Mouse (Mus musculus) layer of hippocampus, adult 8-10 months (tissue): Measurements from ENCODE around the gene Fkbp10. TPM values are rescaled to one million over a fixed set of nuclear protein-coding genes. Genes with fewer than 3 reads are reported as not detected.

Source experiments
- DNase-seq, 2 experiments: peaks; one replicate each; pipeline ENCODE4 v3.0.0; 2022; ENCODE audit warnings: low spot score in 2 of 2
- total RNA-seq, 4 experiments: library from RNA; stranded (reverse); gene quantifications; 2 replicates each; pipeline ENCODE4 v1.2.4; 2022

Gene Fkbp10
- total RNA-seq, 4 experiments from 2014 or later: 5.3 to 9.2 (median 7.1) TPM

DNA sequence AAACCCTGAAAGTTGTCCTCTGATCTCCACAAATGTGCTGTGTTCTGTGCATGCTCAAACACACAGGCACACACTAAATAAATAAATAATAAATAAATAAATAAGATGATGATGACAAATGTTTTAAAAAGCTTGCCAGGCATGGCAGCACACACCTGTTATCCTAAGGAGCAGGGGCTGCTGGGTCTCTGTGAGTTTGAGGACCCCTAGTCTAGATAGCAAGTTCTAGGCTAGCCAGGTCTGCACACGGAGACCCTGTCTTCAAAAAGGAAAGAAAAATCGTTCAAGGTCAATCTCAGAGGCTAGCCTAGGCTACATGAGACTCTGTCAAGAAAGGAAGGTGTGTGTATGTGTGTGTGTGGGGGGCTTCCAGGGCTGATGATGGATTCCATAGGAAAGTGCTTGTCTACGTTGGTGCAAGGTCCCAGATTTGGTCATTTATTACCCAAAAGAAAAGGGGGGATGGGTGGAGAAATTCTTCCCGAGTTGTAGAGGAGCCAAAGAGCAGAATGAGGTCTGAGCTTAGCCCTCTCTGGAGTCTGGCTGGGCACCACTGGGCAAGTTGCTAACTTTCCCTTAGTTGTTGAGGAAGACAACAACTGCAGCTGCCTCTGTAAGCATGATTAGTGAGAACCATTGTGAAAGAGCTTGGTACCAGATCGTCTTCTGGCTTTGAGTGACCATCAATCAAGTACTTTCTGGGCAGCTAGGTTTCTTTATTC, 21.0 kb upstream of the Fkbp10 start:
- no peak for DNase-seq

DNA sequence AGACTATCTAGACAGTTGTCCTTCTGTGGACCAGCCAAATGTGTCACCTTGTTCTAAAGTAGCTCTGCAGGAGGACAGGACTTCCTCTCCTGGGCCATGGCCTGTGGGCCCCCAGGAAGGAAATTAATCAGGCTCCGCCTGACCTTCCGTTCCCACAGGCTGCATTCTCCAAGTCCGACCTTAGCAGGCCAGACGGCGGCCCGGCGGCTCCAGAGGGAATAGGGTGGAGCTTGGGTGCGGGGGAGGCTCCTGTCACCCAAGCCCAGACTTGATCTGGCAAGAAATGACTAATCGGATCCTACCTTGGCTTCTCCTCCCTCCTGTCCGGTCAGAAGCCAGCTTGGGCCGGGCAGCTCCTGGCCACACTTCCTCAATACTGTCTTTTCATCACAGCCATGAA, 20.3 kb upstream of the Fkbp10 start:
- no peak for DNase-seq

DNA sequence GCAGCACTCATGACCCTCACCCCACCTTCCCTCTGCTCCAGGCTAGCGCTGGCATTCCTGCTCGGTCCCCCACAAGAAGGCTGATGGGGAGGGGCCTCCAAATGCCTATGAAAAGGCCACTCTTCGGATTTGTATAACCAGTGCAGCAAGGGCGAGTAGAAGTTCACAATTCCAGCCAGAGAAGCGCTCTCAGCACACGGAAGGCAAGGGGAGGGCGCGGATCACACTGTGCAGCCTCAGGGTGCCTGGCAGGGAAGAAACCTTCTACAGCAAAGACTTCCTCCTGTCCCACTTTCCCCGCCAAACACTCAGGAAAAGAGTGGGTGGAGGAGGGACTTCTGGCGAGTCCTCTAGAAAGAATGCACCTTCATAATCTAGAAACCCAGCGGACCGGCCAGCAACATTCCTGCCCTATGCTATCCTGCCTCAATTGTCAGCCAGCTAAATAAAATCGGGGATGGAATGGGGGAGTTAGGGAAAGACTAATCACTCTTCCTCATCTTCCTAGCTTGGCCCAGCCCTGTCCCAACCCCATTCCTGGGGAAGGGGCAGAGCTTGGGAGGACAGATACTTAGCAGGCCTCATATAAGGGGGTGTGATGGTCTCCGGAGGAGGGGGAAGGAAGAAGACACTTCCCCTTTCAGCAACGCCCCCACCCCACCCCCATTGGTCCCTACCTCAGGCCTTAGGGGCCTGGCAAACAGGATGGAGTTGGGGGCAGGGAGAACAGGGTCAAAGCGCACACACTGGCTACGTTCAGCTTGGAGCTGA, 19.5 kb upstream of the Fkbp10 start:
- DNase-seq: no peak

DNA sequence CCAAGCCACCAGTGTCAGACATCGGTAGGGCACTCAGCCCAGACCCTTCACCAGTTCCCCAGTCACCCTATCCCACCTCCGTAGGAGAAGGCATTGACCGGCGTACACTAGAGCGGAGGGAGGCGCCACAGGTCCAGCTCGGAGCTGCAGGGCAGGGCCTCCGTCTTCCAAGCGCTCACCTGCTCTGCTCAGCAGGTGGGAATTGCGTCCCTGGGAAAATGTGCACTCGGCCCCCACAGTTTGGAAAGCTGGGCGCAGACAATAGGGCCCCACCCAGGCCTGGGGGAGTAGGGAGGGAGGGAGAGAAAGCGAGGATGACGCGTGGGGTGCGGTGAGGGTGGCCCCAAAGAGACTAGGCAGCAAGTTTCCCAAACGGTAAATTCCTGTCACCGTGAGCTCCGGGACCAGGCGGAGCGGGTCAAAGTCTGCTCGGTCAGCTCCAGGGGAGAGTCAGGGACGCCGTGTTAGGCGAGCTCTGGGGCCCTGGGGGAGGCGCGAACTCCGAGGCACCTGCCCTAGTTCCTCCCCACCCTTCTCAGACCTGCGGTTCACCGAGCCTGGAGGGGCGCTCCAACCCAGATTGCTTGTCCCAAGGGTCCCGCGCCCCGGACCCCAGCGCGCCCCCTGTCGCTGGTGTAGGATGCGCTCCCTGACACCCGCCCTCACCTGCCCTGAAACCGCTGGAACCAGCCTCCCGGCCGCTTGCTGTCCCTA, 18.5 kb upstream of the Fkbp10 start:
- no peak for DNase-seq

DNA sequence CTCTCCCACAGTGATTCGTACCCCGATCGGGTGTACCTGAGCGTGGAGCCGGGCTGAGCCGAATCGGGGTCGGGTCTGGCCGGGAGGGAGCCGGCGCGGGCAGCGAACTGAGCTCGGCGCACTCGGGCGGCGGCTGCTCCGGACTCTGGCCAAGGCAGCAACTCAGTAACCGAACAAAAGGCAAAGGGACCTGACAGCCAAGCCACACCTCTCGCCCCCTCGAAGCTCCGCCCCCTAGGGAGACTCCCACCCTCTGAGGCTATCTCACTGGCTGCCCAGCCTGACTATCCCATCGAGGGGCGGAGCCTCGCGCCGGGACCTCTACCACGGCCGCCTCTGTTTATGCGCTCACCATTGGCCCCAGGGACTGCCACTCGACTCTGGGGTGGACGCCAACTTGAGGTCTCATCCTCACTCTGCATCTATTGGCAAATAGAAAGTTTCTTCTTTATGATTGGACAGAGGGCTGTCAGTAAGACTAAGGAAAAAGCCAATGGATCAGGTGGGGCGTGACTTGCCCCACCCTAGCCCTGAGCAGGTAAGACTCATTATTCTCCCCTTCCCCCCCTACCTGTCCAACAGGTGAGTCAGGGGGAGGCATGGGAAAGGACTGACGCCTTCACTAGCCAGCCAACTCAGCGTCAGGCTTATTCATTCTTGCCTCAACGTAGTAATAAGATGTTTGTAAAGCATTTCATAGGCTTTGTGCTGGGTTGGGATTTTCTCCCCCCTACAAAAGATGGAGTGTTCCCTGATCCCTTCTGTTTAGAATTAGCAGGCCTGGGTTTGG, 17.7 kb upstream of the Fkbp10 start, which contains the start of gene Jup:
Gene Jup (minus strand): TSS at position 164 of the 790 bp plus-strand sequence.
- DNase-seq: peak; percentile 100

DNA sequence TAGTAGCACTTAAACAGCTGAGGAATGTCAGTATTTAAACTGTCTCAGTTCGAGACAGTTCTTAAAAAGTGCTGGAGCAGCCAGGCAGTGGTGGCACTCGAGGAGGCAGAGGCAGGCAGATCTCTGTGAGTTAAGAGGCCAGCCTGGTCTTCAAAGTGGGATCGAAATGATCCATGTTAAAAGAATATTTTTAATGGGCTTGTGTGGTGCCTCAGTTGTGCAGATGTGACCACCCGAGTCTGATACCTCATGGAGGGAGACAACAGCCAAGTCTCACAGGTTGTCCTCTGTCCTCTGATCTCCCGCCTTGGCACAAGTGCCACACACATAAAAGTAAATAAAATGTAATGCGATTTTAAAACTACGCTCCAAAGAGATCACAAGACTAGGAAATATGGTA, 17.0 kb upstream of the Fkbp10 start:
- no peak for DNase-seq

DNA sequence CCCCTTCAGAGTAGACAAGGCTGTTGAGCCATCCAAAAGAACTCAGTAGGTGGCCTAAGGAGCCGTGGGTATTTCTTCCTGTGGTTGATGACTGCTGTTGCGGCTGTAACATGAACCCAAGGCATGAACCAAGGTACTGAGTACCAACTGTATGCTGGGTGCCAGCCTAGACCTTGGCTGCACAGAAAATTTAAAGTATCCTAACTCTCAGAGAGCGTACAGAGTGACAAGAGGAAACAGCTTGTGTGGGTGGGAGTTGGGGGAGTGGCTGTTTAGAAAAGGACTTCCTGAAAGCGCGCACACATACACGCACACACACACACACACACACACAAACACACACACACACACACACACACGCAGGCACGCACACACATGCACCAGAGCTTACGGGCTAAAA, 16.2 kb upstream of the Fkbp10 start:
- DNase-seq: no peak

DNA sequence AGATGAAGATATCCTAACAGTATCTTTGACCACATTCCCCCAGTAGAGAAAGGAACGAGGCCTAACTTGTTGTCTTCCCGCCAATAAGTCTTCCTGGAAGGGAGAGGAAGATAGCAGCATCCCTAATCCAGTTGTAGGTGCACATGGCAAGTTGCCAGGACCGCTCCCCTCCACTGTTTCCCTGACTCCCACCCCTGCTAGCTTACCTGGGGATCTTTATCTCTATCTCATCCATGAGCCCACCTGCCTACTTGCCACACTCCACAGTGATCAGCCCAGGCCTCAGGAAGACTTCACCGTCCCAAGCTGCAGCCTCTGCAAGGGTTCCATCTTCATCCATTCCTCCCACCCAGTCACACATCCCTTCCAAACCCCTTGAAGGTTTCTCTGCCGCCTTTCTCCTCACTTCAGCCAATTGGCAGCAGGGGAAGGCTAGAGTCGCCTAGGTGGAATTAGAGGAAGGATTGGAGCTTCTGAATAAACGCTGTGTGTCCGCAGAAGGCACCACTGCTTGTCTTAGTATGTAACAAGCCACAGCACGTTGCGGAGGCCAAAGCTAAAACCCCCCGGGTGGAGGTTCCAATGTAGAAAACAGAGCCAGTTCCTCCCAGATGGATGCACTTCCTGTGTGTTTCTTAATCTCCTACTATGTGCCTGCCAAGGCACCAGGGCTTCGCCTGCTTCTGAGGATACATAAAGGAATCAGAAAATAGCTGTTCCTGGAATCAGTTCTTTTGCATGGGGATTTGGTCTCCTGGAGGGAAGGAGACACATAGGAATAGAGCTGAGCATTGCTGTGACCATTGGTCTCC, 15.6 kb upstream of the Fkbp10 start:
- no peak for DNase-seq

DNA sequence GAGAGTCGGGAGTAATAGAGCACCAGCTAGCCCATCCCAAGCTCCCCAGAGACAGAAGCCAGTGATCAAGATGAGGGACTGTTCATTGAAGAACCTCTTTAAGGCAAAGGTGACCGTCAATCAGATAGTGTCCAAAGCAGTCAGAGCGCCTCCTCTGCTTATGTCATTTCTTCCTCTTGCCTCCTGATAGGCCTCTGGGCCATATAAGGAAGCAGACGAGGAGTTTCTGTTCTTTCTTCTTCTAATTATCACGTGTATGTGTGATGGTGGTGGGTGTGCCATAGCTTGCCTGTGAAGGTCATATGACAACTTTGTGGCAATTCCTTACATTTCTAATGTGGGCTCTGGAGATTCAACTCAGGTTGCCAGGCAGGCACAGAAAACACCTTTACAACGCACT, 14.7 kb upstream of the Fkbp10 start:
- DNase-seq: no peak

DNA sequence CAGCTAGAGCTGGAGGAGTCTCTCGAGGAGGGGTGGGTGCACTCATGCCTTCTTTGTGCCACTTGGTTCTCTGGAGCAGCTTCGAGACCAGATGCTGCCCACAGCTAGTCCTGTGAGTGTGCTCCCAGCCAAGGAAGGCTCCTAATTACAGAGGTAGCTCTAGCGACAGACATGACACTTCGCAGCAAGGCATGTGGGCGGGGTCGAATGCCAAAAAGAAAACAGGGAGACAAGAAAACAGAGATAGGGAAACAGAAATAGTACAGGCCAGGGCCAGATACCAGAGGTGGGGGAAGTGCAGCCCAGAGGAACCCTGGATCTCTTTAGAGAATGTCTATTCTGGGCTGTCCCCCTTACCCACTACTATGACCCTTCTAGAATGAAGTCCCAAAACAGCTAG, 13.3 kb upstream of the Fkbp10 start:
- no peak for DNase-seq

DNA sequence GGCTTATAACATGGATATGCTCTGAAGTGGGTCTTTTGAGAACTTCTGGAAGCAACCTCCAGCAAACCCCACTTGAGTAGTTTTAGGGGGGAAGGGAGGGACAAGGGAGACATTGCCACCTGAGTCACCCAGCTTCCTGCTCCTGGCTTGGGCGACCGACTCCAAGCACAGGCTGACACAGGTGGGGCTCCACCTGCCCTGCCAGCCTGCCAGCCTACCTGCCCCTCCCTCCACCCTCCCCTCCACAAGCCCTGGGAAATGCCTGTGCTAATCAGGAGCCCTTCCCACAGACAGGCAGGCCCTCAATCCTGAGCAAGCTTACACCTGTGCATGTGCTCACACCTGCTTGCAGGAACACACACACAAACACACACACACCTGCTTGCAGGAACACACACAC, 12.8 kb upstream of the Fkbp10 start:
- DNase-seq: no peak

DNA sequence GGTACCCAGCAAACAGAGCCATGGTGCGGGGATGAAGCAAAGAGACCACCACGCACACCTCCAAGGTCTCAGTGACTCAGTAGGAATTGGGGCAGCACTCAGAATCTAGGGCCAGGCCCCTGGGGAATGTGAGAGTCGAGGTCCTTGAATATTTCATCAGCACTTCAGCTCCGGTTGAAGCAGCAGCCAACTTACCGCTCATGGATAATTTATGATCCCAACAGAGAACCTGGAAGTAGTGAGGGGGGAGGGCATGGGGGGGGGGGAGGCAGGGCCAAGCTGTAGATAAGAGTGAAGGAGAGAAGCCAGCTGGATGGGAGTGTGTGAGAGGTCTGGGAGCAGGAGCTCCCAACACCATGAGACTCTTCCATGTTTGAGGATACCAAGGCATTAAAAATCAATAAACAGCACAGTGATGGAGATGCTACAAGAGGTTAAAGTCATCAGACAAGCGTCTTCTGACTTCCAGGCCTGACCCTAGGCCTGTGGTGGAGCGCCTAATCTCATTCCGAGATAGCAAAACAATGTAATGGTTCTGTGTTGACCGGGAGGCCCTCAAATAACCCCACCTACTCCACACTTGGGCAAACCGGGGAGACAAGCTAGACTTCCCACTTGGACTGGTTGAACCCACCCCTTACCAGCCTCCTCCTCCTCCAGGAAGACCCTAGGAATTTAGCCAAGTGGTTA, 11.9 kb upstream of the Fkbp10 start:
- no peak for DNase-seq

DNA sequence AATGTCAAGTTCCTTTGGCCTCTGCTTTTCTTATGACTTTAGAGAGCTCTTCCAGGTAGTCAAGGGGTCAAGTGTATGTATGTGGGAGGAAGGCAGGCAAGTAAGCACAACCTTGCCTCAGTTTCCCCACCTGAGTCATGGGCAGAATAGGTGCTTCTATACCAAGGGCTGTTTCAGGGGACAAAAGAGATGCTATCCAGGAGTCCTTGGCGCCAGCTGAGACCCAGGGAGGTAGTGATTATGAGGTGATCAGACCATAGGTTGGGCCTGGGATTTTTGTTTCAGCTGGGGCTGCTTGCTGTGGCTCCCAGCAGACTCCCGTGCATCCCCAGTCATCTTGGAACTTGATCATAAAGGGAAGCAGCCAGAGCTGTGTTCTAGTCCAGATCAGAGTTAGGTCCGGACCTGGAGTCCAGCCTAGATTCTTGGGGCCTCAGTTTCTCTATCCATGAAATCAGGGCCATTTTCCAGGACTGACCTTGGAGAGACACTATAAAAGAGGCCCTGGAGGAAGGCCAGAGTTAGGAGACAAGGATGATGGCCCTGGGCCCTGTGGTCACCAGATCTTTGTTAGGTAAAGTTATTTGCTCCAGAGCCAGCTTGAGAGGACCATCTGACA, 10.9 kb upstream of the Fkbp10 start:
- no peak for DNase-seq

DNA sequence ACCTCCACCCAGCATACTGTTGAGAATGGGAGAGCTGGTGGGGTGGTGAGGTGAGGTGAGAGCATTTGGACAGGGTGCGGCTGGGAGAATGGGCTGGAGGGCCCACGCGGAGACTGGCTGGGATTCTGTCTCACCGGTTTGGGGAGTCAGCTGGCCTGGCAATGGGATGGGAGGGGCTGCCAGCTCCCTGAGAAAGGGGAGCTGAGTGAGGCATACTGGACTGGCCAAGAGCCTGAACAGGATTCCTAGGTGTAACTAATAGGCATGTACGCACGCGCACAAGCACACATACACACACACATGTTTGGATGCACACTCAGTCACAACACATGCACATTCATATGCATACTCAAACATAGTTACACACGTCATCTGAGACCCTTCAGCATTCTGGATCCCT, 9.2 kb upstream of the Fkbp10 start:
- no peak for DNase-seq

DNA sequence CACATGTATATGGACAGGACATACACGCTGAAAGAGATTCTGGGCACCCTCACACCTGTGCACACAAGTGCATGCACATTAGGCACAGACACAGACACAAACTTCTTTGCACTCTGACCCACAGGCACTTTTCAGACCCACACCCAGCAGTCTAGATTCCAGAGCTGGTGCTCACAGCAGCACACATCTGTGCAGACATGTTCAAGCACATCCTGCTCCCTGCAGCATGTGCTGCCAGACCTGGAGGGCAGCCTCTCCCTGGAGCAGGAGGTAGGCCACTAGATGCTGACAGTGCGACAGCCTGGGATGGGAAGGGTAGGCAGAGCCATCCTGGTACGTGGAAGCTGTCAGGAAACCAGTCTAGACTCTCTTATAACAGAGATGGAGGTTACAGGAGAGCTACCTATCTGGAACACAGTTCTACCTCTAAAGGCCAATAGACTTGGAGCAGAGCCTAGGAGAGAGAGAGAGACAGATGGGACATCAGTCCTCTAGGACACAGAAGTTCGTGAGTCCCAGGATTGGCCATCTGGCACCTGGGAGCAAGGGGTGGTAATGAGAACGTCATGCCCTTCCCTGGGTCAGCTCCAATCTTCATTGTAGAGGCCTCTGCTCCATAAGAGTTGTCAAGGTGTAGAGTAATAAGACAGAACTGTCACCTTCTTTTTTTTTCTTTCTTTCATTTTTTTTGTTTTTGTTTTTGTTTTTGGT, 8.3 kb upstream of the Fkbp10 start:
- DNase-seq: no peak

DNA sequence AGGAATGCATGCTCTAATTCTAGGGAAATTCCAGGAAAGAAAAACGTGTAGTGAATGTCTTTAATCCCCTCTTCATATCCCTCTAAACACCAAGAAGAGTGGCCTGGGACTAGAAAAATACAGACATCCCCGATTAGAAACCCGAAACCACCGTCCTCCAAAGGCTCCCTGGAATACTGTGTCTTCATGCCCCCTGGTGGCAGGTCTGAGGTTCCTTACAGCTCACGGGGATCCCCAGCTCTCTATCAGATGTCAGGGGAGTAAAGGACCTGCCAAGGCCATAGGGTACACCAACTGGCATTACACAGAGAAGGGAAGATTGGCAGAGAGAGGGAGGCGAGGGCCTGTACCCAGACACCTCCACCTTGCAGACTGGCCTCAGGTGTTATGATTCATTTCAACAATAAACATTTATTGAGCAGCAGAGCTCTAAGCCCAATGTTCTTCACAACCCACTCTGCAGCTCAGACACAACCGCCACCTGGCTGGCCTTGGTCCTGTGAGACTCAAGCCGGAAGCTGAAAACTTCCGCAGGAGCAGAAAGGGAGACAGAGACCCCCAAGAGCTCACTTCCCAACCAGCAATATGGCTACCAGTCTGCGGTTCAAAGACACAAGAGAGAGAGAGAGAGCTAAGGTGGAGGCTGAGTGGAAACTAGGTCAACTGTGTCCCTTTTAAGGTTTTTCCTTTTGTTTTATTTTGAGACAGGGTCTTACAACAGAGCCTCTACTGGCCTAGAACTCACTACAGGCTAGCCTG, 7.2 kb upstream of the Fkbp10 start:
- peak in 1 of 2 experiments; percentile 68 for DNase-seq

DNA sequence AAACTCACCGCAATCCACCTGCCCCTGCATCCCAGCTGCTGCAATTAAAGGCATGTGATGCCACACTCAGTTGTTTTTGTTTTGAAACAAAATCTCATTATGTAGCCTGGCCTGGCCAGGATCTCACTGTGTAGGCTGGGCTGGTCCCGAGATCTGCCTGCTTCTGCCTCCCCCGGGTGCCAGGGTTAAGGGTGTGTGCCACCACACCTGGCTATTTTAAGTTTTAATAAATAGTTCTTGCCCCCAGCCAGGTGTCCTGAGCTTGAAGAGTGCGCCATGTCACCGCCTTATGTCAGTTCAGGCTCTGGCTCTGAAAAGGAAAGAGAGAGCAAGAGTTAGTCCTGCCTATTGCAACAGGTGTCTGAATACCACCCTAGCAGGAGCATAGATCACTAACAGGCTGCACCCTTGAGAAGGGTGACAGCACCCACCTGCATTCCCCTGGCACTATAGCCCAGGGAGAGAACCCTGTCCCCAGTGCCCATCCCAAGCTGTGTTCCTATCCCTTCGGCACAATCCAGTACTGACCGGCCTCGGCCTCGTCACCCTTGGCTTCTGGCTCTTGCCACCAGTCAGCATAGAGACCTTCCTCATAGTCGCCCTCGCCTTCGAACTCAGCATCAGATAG, 6.5 kb upstream of the Fkbp10 start:
- DNase-seq: no peak

DNA sequence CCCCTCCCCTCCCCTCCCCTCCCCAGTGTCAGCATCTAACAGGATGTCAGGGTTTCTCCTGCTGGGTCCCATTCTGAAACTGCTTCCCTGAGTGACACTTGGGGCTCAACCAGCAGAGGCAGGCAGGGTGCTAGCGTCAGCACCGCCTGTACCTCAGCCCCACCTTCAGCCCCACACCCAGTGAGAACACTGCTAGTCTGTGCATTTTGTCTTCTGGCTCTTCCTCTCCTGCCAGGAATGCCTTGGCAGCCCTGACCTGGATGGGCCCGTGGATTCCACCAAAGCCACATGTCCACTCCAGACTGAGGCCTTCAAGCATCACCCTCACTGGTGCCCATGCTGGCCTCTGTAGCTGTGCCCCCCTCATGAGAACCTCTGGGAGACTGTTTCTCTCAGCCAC, 5.8 kb upstream of the Fkbp10 start:
- no peak for DNase-seq
